Mouse (Mus musculus) cerebellum, adult 11 months (tissue): ENCODE data around the gene Cers5.
"Not testable (repeated sequence)": the region's sequence is repeated elsewhere in the genome, so short reads cannot be mapped to it uniquely, and the experiment has no call there.

Source experiments
- DNase-seq: peaks from one replicate; pipeline ENCODE4 v3.0.0; 2022

Gene Cers5

GRCm38 (mm10) chr15:99772881-99772924 is at the start of gene Cers5:
Gene Cers5, minus strand, starts transcription at chr15:99772885.
- DNase-seq, result not testable (repeated sequence)

- no peak for DNase-seq
These were observed 47.1 kb upstream of the Cers5 start for GRCm38 (mm10) chr15:99819621-99820279.

GRCm38 (mm10) chr15:99819109-99819440 is 46.4 kb upstream of the Cers5 start:
- no peak for DNase-seq

- DNase-seq, result no peak
These were observed 45.8 kb upstream of the Cers5 start for GRCm38 (mm10) chr15:99818321-99819108.

- no peak for DNase-seq
These were observed 44.9 kb upstream of the Cers5 start for GRCm38 (mm10) chr15:99817343-99818235.

- no peak for DNase-seq
These were observed 43.3 kb upstream of the Cers5 start for GRCm38 (mm10) chr15:99815999-99816398.

GRCm38 (mm10) chr15:99814554-99815260 is 42.0 kb upstream of the Cers5 start:
- DNase-seq, result no peak

- DNase-seq, result no peak
These were observed 41.0 kb upstream of the Cers5 start for GRCm38 (mm10) chr15:99813639-99814038.

- no peak for DNase-seq
These were observed 39.4 kb upstream of the Cers5 start for GRCm38 (mm10) chr15:99812097-99812496.

- DNase-seq, result no peak
These were observed 35.4 kb upstream of the Cers5 start for GRCm38 (mm10) chr15:99807776-99808735.

GRCm38 (mm10) chr15:99806171-99806570 is 33.5 kb upstream of the Cers5 start:
- no peak for DNase-seq

GRCm38 (mm10) chr15:99805673-99806072 is 33.0 kb upstream of the Cers5 start:
- no peak for DNase-seq

GRCm38 (mm10) chr15:99803186-99803644 is 30.5 kb upstream of the Cers5 start:
- no peak for DNase-seq

GRCm38 (mm10) chr15:99801885-99802572 is 29.3 kb upstream of the Cers5 start:
- peak; percentile 53 for DNase-seq

- DNase-seq, result no peak
These were observed 27.0 kb upstream of the Cers5 start for GRCm38 (mm10) chr15:99799706-99800105.

- DNase-seq, result no peak
These were observed 25.2 kb upstream of the Cers5 start for GRCm38 (mm10) chr15:99797898-99798297.

GRCm38 (mm10) chr15:99796735-99797134 is 24.1 kb upstream of the Cers5 start:
- no peak for DNase-seq

GRCm38 (mm10) chr15:99796066-99796465 is 23.4 kb upstream of the Cers5 start:
- no peak for DNase-seq

- DNase-seq, result no peak
These were observed 19.6 kb upstream of the Cers5 start for GRCm38 (mm10) chr15:99792221-99792815.

GRCm38 (mm10) chr15:99791003-99791402 is 18.3 kb upstream of the Cers5 start:
- DNase-seq, result no peak

GRCm38 (mm10) chr15:99790464-99790863 is 17.8 kb upstream of the Cers5 start:
- no peak for DNase-seq
